Mouse (Mus musculus): ENCODE measurements around the gene Mb. TPM values are rescaled to one million over a fixed set of nuclear protein-coding genes. Genes with fewer than 3 reads are reported as not detected.

The Mb gene
- total and polyA plus RNA-seq, 3 experiments: not detected

GRCm38 (mm10) chr15:76994413-76994812 lies 56.1 kb downstream of the Mb start:
- DNase-seq (ENCODE audit: low read depth, low spot score): no peak
- H3K27ac ChIP-seq (ENCODE audit: control insufficient read depth, low read depth, low read length): no peak overlapping the region
- peaks cover 6 to 8% of the 10 kb centered on the region in 2 experiments; a peak in 2 of 4 replicates for H3K27me3 ChIP-seq (ENCODE audit: control insufficient read depth in 1 of 2, insufficient read depth in 2 of 2, low read length in 2 of 2)
- H3K79me2 ChIP-seq (ENCODE audit: control insufficient read depth, insufficient read depth, low read length, poor library complexity): no peaks in the 10 kb centered on the region
- TF ChIP-seq RCOR1 (IDR thresholded peaks at IDR 0.05; ENCODE audit: low read depth, low read length) (no peak), KAT2A (conservative IDR thresholded peaks at IDR 0.05; ENCODE audit: low read depth, low read length) (no peak), USF1 (IDR thresholded peaks at IDR 0.05; ENCODE audit: low read depth, low read length) (no peak), GABPA (IDR thresholded peaks at IDR 0.05; ENCODE audit: low read depth, low read length) (no peak)
- no peaks in the 10 kb centered on the region for H3K4me1 ChIP-seq (ENCODE audit: control insufficient read depth in 1 of 2, insufficient read depth in 2 of 2, low read length in 2 of 2)
- no peak overlapping the region for H3K4me3 ChIP-seq (ENCODE audit: control insufficient read depth in 1 of 2, insufficient read depth in 1 of 2, low read depth in 2 of 2, low read length in 2 of 2)
- H3K9ac ChIP-seq (ENCODE audit: control insufficient read depth, low read depth, low read length, poor library complexity, severe bottlenecking): no peak overlapping the region
- no peaks in the 10 kb centered on the region for H3K36me3 ChIP-seq (ENCODE audit: control insufficient read depth in 1 of 2, insufficient read depth in 2 of 2, low read length in 2 of 2)
- H3K9me3 ChIP-seq (replicated peaks; ENCODE audit: insufficient read depth, low read length): no peaks in the 10 kb centered on the region

- H3K36me3 ChIP-seq (ENCODE audit: control insufficient read depth in 1 of 2, insufficient read depth in 2 of 2, low read length in 2 of 2): no peaks in the 10 kb centered on the region
- H3K9me3 ChIP-seq (replicated peaks; ENCODE audit: insufficient read depth, low read length): no peaks in the 10 kb centered on the region
- H3K4me1 ChIP-seq (ENCODE audit: control insufficient read depth in 1 of 2, insufficient read depth in 2 of 2, low read length in 2 of 2): no peaks in the 10 kb centered on the region
- no peak for DNase-seq (ENCODE audit: low read depth, low spot score)
- no peaks in the 10 kb centered on the region for H3K79me2 ChIP-seq (ENCODE audit: control insufficient read depth, insufficient read depth, low read length, poor library complexity)
- H3K9ac ChIP-seq (ENCODE audit: control insufficient read depth, low read depth, low read length, poor library complexity, severe bottlenecking): no peak overlapping the region
- no peak overlapping the region for H3K27ac ChIP-seq (ENCODE audit: control insufficient read depth, low read depth, low read length)
- TF ChIP-seq POLR2A (IDR thresholded peaks at IDR 0.05; ENCODE audit: control insufficient read depth in 1 of 2, insufficient read depth in 1 of 2, low read depth in 1 of 2, low read length in 2 of 2, poor library complexity in 1 of 2) (no peak), MAZ (IDR thresholded peaks at IDR 0.05; ENCODE audit: low read depth, low read length) (no peak), CHD1 (IDR thresholded peaks at IDR 0.05; ENCODE audit: low read depth, low read length) (no peak), TCF12 (IDR thresholded peaks at IDR 0.05; ENCODE audit: low read depth, low read length) (no peak), E2F4 (IDR thresholded peaks at IDR 0.05; ENCODE audit: borderline replicate concordance, low read depth, low read length) (no peak), POLR2AphosphoS5 (IDR thresholded peaks at IDR 0.05; ENCODE audit: borderline replicate concordance, low read depth, low read length) (no peak)
- H3K27me3 ChIP-seq (ENCODE audit: control insufficient read depth in 1 of 2, insufficient read depth in 2 of 2, low read length in 2 of 2): peaks cover 7 to 14% of the 10 kb centered on the region in 2 experiments
- no peak overlapping the region for H3K4me3 ChIP-seq (ENCODE audit: control insufficient read depth in 1 of 2, insufficient read depth in 1 of 2, low read depth in 2 of 2, low read length in 2 of 2)
Measured at GRCm38 (mm10) chr15:76987542-76988094, 62.9 kb downstream of the Mb start.

GRCm38 (mm10) chr15:76987137-76987536 lies 63.3 kb downstream of the Mb start:
- H3K27me3 ChIP-seq (ENCODE audit: control insufficient read depth in 1 of 2, insufficient read depth in 2 of 2, low read length in 2 of 2): peaks cover 7 to 14% of the 10 kb centered on the region in 2 experiments
- no peaks in the 10 kb centered on the region for H3K36me3 ChIP-seq (ENCODE audit: control insufficient read depth in 1 of 2, insufficient read depth in 2 of 2, low read length in 2 of 2)
- no peak overlapping the region for H3K4me3 ChIP-seq (ENCODE audit: control insufficient read depth in 1 of 2, insufficient read depth in 1 of 2, low read depth in 2 of 2, low read length in 2 of 2)
- H3K79me2 ChIP-seq (ENCODE audit: control insufficient read depth, insufficient read depth, low read length, poor library complexity): no peaks in the 10 kb centered on the region
- H3K27ac ChIP-seq (ENCODE audit: control insufficient read depth, low read depth, low read length): no peak overlapping the region
- no peaks in the 10 kb centered on the region for H3K9me3 ChIP-seq (replicated peaks; ENCODE audit: insufficient read depth, low read length)
- H3K4me1 ChIP-seq (ENCODE audit: control insufficient read depth in 1 of 2, insufficient read depth in 2 of 2, low read length in 2 of 2): no peaks in the 10 kb centered on the region
- TF ChIP-seq JUND (IDR thresholded peaks at IDR 0.05; ENCODE audit: low read depth, low read length) (no peak), POLR2AphosphoS5 (IDR thresholded peaks at IDR 0.05; ENCODE audit: borderline replicate concordance, low read depth, low read length) (no peak), TCF12 (IDR thresholded peaks at IDR 0.05; ENCODE audit: low read depth, low read length) (no peak), CTCF (IDR thresholded peaks at IDR 0.05 in 2 of 3, conservative IDR thresholded peaks at IDR 0.05 in 1 of 3; ENCODE audit: control insufficient read depth in 1 of 3, insufficient read depth in 1 of 3, low read depth in 2 of 3, low read length in 3 of 3, poor library complexity in 1 of 3, severe bottlenecking in 1 of 3) (no peak)
- no peak overlapping the region for H3K9ac ChIP-seq (ENCODE audit: control insufficient read depth, low read depth, low read length, poor library complexity, severe bottlenecking)
- no peak for DNase-seq (ENCODE audit: low read depth, low spot score)
